Mouse (Mus musculus) gastrocnemius, adult 2 months (tissue): ENCODE data around the gene Zfp668. TPM values are rescaled to one million over a fixed set of nuclear protein-coding genes. Genes with fewer than 3 reads are reported as not detected.
"Not testable (repeated sequence)": the region's sequence is repeated elsewhere in the genome, so short reads cannot be mapped to it uniquely, and the experiment has no call there.

ENCODE experiments used
- DNase-seq: peaks from one replicate; pipeline ENCODE4 v3.0.0; 2022
- H3K27ac ChIP-seq: fragments of 200-600 bp; 2 replicates; pipeline ENCODE4 v1.8.1; 2022; ENCODE audit warnings: mild to moderate bottlenecking
- H3K4me3 ChIP-seq: fragments of 200-600 bp; 2 replicates; pipeline ENCODE4 v1.8.1; 2022; ENCODE audit warnings: mild to moderate bottlenecking, moderate library complexity
- CTCF ChIP-seq: fragments of 200-600 bp; IDR thresholded peaks from 2 replicates; pipeline ENCODE4 v1.8.1; 2022; ENCODE audit warnings: antibody characterized with exemption, mild to moderate bottlenecking, moderate library complexity
- intact Hi-C: fragments of 180-260 bp; cut with DNase I; formaldehyde crosslinking; loops from one replicate; pipeline ENCODE4 v1.15.1; 2025
- total RNA-seq, 2 experiments: library from RNA; stranded (reverse); gene quantifications; 2 replicates each; pipeline ENCODE4 v1.2.3; 2021

Gene Zfp668
- total RNA-seq, 2 experiments from 2014 or later = 3.3 to 5.0 TPM

DNA sequence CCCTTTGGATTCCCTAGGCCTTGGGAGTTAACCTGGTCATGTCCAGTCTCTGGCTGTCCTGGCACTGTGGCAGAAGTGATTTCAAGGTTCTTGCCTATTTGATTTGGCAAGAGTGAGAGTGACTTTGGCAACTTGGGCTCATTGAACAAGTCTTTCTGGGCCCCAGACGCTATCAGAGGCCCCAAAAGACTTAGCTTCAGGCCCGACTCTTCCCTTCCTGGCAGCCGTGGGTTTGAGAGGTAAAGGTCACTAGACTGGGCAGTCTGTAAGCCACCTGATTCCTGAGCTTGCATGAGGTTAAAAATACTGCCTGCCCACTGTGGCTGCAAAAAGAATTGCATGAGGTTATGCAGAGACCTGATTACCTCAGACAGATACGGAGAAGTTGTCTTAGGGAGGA lies 32.0 kb upstream of the Zfp668 start:
- peak overlapping the region; percentile 94 for H3K27ac ChIP-seq
- intact Hi-C loops = no loop called here
- peak; percentile 78 for DNase-seq

GRCm38 (mm10) chr7:127907939-127908338 lies 31.3 kb upstream of the Zfp668 start:
- peak overlapping the region; percentile 39 for H3K4me3 ChIP-seq
- intact Hi-C loops = no loop called here

More for the DNA sequence above, 32.0 kb upstream of the Zfp668 start:
- TF ChIP-seq CTCF = peak; percentile 26; the same call in 1 of the 2 replicates
- peak overlapping the region; percentile 43 for H3K4me3 ChIP-seq

DNA sequence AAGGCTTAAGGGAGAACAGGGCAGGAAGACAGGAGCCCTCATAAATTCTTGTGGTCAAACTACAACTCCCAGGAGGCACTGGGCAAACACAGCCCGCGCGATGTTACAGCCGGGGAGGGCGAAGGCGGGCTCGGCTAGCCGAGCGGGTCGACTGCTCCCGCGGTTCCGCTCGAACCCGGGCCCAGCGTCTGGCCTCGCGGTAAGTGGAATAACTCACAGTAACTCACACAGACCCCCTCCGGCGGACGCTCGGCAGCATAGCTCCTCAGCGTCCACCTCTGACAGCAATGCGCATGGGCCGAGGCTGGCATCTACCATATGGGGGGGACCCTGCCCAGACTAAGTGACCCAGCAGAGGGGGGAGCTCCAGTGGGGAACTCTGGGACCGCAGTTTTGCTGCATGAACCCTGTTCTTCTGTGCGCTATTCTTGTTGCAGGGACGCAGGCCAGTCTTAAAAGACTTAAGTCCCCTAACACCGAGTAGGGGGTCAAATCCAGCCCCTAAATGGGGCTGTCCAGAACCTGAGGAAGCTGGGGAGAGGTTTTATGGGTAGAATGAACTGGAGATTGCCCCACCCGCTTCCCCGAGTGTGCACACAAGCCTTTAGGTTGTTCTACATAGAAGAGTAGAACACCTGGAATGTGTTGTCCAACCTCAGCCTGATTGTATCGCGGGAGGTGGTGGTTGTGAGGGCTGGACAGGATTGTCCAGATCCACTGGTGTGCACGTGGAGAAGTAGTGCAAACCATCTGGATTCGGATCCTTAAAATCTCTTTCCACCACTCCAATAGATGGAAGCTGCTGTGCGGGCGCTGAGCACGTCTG lies 27.6 kb upstream of the Zfp668 start, which contains the start of gene Bckdk:
TSS of gene Bckdk (plus strand) at position 112 of the 826 bp plus-strand sequence.
- intact Hi-C loops = no loop called here
- DNase-seq = peak; percentile 87
- H3K27ac ChIP-seq = peak within 1 kb of the TSS; percentile 97
- peak within 1 kb of the TSS; percentile 91 for H3K4me3 ChIP-seq
- no peak for TF ChIP-seq CTCF

More at GRCm38 (mm10) chr7:127907939-127908338, 31.3 kb upstream of the Zfp668 start:
- H3K27ac ChIP-seq = peak overlapping the region; percentile 94
- TF ChIP-seq CTCF = no peak
- DNase-seq = no peak

GRCm38 (mm10) chr7:127901772-127902171 lies 25.1 kb upstream of the Zfp668 start:
- no peak for DNase-seq
- intact Hi-C loops = no loop called here
- no peak for TF ChIP-seq CTCF
- H3K27ac ChIP-seq = no peak overlapping the region
- H3K4me3 ChIP-seq = no peak overlapping the region

DNA sequence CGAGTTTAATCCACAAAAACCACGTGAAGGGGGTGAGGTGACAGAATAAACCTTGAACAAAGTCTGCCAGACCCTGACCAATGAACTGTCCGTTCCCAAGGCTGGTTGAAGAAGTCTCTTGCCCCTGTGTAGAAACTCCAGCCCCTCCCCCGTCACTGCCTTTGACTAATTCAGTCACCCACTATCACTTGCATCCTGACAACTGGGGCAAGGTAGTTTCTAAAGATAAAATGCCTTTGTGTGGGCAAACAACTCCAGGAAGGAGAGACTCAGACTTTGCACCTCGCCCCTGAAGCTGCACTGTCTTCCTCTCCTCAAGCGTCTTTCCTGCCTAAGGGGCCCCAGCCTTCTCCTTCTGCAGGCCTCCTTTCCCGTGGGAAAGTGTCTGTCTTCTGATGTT lies 23.4 kb upstream of the Zfp668 start:
- intact Hi-C loops = loop anchor here (5.0 kb wide), 1 partner anchor 37 kb away; no protein-coding TSS in a partner anchor
- TF ChIP-seq CTCF = no peak
- DNase-seq = no peak
- no peak overlapping the region for H3K27ac ChIP-seq
- H3K4me3 ChIP-seq = no peak overlapping the region

DNA sequence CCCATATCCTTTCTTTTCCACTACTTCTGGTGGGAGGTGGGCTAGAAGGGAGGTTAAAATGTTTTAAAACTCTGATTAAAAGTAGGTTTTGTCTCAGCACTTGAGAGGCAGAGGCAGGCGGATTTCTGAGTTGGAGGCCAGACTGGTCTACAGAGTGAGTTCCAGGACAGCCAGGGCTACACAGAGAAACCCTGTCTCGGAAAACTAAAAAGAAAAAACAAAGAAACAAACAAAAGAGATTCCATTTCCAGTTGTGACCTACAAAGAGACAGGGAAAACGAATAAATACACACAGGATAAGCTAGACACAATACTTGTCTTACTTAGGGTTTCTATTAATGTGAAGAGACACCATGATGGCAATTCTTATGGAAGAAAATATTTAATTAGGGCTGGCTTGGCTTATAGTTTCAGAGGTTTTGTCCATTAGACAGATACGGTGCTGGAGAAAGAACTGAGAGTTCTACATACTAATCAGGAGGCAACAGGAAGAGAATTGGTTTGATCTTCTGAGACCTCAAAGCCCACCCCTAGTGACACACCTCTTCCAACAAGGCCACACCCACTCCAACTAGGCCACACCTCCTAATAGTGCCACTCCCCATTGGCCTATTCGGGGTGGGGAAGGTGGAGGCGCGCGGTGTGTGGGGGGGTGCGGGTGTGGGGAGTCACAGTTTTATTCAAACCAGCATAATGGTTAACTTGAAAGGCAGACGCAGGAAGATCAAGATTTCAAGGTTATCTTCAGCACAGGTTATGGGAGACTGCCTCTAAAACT lies 21.7 kb upstream of the Zfp668 start:
- Histone ChIP-seq H3K4me3 (no peak overlapping the region), H3K27ac (no peak overlapping the region)
- intact Hi-C loops = loop anchor here (5.0 kb wide), 1 partner anchor 39 kb away; no protein-coding TSS in a partner anchor
- no peak for DNase-seq
- no peak for TF ChIP-seq CTCF

- intact Hi-C loops = loop anchor here (5.0 kb wide), 1 partner anchor 40 kb away; no protein-coding TSS in a partner anchor
- no peak for TF ChIP-seq CTCF
- Histone ChIP-seq H3K27ac (no peak overlapping the region), H3K4me3 (no peak overlapping the region)
- DNase-seq = no peak
Measured at GRCm38 (mm10) chr7:127897542-127897941, 20.9 kb upstream of the Zfp668 start.

DNA sequence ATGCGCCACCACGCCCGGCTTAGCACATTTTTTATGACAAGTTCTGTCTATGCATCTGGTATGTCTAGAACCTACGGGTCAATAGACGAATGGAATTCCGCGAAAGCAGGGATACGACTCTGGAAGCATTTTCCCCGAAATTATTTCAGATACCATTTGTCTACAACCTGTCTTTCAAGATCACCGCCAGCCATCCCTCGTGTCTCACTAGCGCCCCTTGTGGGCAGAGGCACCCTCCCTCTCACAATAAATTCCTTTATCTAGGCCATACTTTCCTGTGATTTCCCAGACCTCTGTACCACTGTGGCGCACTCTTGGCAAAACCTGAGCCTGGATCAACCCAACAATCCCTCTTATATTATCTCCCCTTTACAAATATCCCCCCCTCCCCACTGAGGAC lies 19.8 kb upstream of the Zfp668 start:
- peak; percentile 76 for DNase-seq
- intact Hi-C loops = loop anchor here (5.0 kb wide), 1 partner anchor 41 kb away; no protein-coding TSS in a partner anchor
- TF ChIP-seq CTCF = peak; percentile 76
- Histone ChIP-seq H3K4me3 (no peak overlapping the region), H3K27ac (peak overlapping the region; percentile 93)

GRCm38 (mm10) chr7:127895891-127896290 lies 19.3 kb upstream of the Zfp668 start:
- peak overlapping the region; percentile 93 for H3K27ac ChIP-seq
- peak overlapping the region; percentile 90 for H3K4me3 ChIP-seq
- intact Hi-C loops = loop anchor here (5.0 kb wide), 1 partner anchor 41 kb away; no protein-coding TSS in a partner anchor
- not testable (repeated sequence) for DNase-seq

- peak; percentile 45 for TF ChIP-seq CTCF
- intact Hi-C loops = loop anchor here (5.0 kb wide), 1 partner anchor 42 kb away; no protein-coding TSS in a partner anchor
- DNase-seq = peak; percentile 97
- Histone ChIP-seq H3K27ac (peak within 1 kb of the TSS; percentile 93), H3K4me3 (peak within 1 kb of the TSS; percentile 90)
Measured at GRCm38 (mm10) chr7:127895442-127895841, 18.8 kb upstream of the Zfp668 start, which contains the start of the genes Gm21974 and Vkorc1. Gm21974 (minus strand) TSS chr7:127895454. Vkorc1 (minus strand) TSS chr7:127895617.

GRCm38 (mm10) chr7:127894480-127894879 lies 17.9 kb upstream of the Zfp668 start:
- Histone ChIP-seq H3K4me3 (peak overlapping the region; percentile 90), H3K27ac (peak overlapping the region; percentile 93)
- DNase-seq = no peak
- TF ChIP-seq CTCF = no peak
- intact Hi-C loops = no loop called here

DNA sequence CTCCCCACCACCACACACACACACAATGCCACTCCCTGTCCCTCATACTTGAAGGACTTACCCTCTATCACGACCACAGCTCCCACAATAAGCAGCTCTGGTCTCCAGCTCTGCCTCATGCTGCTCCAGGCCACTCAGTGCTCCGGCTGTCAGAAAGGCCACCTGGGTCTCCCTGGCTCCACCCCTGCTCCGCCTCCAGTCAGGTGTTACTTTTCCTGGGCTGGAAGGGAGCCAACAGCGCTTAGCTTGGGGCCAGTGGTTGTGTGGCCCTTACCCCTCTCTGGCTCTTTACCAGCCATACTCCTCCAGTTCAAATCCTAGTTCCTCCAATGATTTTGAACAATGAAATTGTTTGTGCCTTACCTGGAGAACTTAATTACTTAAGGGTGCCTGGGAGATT lies 14.2 kb upstream of the Zfp668 start, which contains the start of gene Prss53:
TSS of gene Prss53 (minus strand) at position 173 of the 400 bp plus-strand sequence.
- intact Hi-C loops = no loop called here
- no peak for TF ChIP-seq CTCF

DNA sequence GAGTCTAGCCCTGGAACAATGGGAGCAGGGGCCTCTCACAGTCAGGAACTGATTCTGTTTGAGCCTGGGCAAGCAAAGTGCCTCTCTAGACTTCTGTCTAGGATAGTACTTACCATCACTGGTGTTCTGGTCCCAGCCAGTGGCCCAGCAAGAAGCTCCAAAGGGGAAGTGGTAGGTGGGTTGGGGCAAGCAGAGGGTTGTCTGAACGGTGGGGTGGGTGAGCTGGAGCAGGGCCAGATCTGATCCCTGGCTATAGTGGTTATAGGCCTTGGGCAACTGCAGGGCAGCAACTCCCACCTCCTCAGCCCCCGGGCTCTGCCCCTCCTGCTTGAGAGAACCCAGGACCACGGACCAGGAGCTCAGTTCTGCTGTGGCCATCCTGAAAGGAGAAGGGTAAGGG lies 12.2 kb upstream of the Zfp668 start:
- TF ChIP-seq CTCF = no peak
- intact Hi-C loops = no loop called here
- DNase-seq = no peak
- no peak overlapping the region for H3K4me3 ChIP-seq
- no peak overlapping the region for H3K27ac ChIP-seq

More for the DNA sequence above, 14.2 kb upstream of the Zfp668 start, which contains the start of gene Prss53:
- Histone ChIP-seq H3K4me3 (no peak within 1 kb of the TSS), H3K27ac (no peak within 1 kb of the TSS)
- DNase-seq = no peak
